Mouse (Mus musculus): ENCODE measurements around the gene Scfd2. TPM values are rescaled to one million over a fixed set of nuclear protein-coding genes. Genes with fewer than 3 reads are reported as not detected.
A peak's percentile ranks its signal among the peaks of the same experiment; 100 is the strongest.

Gene Scfd2
- polyA plus RNA-seq, 1 experiment from 2014 or later: 15.2 TPM

DNA sequence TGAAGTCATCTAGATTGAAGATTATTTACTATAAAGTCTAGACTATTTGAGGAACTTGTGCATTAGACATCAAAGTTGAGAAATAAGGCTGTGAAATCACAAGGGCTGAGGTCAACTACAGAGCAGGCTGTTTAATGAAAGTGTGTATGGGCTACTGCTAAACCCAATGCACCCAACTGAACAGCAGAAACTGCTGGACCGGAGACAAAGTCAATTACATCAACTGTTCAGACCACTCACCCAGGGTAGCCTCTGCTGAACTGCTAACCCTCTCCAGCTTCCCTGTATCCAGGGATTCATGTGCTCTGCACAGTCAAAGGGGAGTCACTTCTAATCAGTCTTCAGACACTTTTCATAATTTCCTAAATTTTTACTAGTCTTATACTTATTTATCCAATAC lies 292.2 kb downstream of the Scfd2 start:
- Histone ChIP-seq H3K27ac (replicated peaks) (no peak overlapping the region), H3K36me3 (ENCODE audit: control insufficient read depth, insufficient read depth, low read length) (no peaks in the 10 kb centered on the region), H3K9me3 (ENCODE audit: control insufficient read depth, low read length) (no peaks in the 10 kb centered on the region), H3K27me3 (ENCODE audit: control insufficient read depth, insufficient read depth, low read length) (no peaks in the 10 kb centered on the region), H3K4me2 (replicated peaks; ENCODE audit: low read depth) (no peak overlapping the region), H3K4me1 (replicated peaks; ENCODE audit: control insufficient read depth, insufficient read depth) (0 out of 2 replicates have a peak, but pooled peaks cover 7% of the 10 kb centered on the region), H3K4me3 (ENCODE audit: low read depth, low read length) (no peak overlapping the region), H3K9ac (ENCODE audit: low read length) (no peak overlapping the region)
- WGBS: 86% methylated on average over 1 of the region's 1 CpGs
- ATAC-seq (ENCODE audit: low FRiP score, low TSS enrichment): no peak
- TF ChIP-seq CTCF (IDR thresholded peaks at IDR 0.05; ENCODE audit: low read depth) (no peak), EP300 (optimal IDR thresholded peaks at IDR 0.05) (no peak)
- no peak for DNase-seq (ENCODE audit: low spot score)

DNA sequence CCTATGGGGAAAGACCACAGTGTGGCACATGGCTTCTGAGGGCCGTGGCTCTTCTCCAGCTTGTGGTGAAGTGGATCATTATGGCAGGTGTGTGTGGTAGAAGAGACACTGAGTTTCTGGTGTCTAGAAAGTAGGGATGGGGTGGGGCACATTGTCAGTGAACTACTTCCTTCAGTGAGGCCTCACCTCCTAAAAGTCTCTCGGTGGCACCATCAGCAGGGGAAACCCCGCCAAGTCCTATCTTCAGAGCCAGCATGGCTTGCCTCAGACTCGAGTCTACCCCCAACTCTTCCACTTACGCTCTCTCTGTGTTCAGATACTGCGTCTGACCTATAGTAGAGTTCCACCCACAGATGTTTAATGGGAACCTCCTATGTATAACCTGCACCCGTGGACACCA lies 297.8 kb downstream of the Scfd2 start:
- Histone ChIP-seq H3K4me2 (replicated peaks; ENCODE audit: low read depth) (no peak overlapping the region), H3K27me3 (ENCODE audit: control insufficient read depth, insufficient read depth, low read length) (no peaks in the 10 kb centered on the region), H3K9me3 (ENCODE audit: control insufficient read depth, low read length) (no peaks in the 10 kb centered on the region), H3K4me3 (ENCODE audit: low read depth, low read length) (no peak overlapping the region), H3K36me3 (ENCODE audit: control insufficient read depth, insufficient read depth, low read length) (no peaks in the 10 kb centered on the region), H3K27ac (replicated peaks) (no peak overlapping the region), H3K9ac (ENCODE audit: low read length) (no peak overlapping the region), H3K4me1 (replicated peaks; ENCODE audit: control insufficient read depth, insufficient read depth) (no peaks in the 10 kb centered on the region)
- DNase-seq (ENCODE audit: low spot score) (no peak), ATAC-seq (ENCODE audit: low FRiP score, low TSS enrichment) (no peak)
- TF ChIP-seq CTCF (IDR thresholded peaks at IDR 0.05; ENCODE audit: low read depth) (no peak), EP300 (optimal IDR thresholded peaks at IDR 0.05) (no peak)
- WGBS: 77% methylated on average over 7 of the region's 7 CpGs

DNA sequence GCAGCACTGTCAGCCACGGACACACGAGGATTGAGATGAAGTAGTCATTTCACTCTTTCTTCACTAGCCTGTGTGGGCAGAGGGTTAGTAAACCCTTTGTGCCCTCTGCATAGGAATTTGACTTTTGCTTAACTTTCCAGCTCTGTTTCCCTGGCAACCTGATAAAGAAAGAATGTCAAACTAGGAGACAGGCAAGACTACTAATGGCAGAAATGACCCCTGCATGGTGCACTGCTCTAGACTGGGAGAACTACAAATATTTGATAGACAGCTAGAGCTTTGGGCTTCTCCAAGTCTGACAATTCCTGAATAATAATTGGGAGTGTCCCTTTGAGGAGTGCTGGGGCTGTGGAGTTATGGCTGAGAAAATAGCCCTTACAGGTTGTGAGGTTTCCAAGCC lies 301.0 kb downstream of the Scfd2 start:
- ATAC-seq (ENCODE audit: low FRiP score, low TSS enrichment) (0 out of 2 replicates have a peak, but pooled peaks have one; percentile 21), DNase-seq (ENCODE audit: low spot score) (no peak)
- TF ChIP-seq CTCF (IDR thresholded peaks at IDR 0.05; ENCODE audit: low read depth): no peak
- TF ChIP-seq EP300 (optimal IDR thresholded peaks at IDR 0.05): no peak
- Histone ChIP-seq H3K9ac (ENCODE audit: low read length) (no peak overlapping the region), H3K27me3 (ENCODE audit: control insufficient read depth, insufficient read depth, low read length) (no peaks in the 10 kb centered on the region), H3K27ac (replicated peaks) (no peak overlapping the region), H3K36me3 (ENCODE audit: control insufficient read depth, insufficient read depth, low read length) (no peaks in the 10 kb centered on the region), H3K9me3 (ENCODE audit: control insufficient read depth, low read length) (no peaks in the 10 kb centered on the region), H3K4me2 (replicated peaks; ENCODE audit: low read depth) (no peak overlapping the region), H3K4me3 (ENCODE audit: low read depth, low read length) (no peak overlapping the region), H3K4me1 (replicated peaks; ENCODE audit: control insufficient read depth, insufficient read depth) (no peaks in the 10 kb centered on the region)
- WGBS: 33% methylated on average over 2 of the region's 2 CpGs

GRCm38 (mm10) chr5:74229775-74230413 lies 301.7 kb downstream of the Scfd2 start:
- DNase-seq (ENCODE audit: low spot score) (no peak), ATAC-seq (ENCODE audit: low FRiP score, low TSS enrichment) (no peak)
- no peak overlapping the region for H3K27ac ChIP-seq (replicated peaks)
- no peak overlapping the region for H3K4me2 ChIP-seq (replicated peaks; ENCODE audit: low read depth)
- no peak for TF ChIP-seq CTCF (IDR thresholded peaks at IDR 0.05; ENCODE audit: low read depth)
- no peak for TF ChIP-seq EP300 (optimal IDR thresholded peaks at IDR 0.05)
- no peaks in the 10 kb centered on the region for H3K4me1 ChIP-seq (replicated peaks; ENCODE audit: control insufficient read depth, insufficient read depth)
- H3K36me3 ChIP-seq (ENCODE audit: control insufficient read depth, insufficient read depth, low read length): no peaks in the 10 kb centered on the region
- no peaks in the 10 kb centered on the region for H3K27me3 ChIP-seq (ENCODE audit: control insufficient read depth, insufficient read depth, low read length)
- H3K9me3 ChIP-seq (ENCODE audit: control insufficient read depth, low read length): no peaks in the 10 kb centered on the region
- no peak overlapping the region for H3K9ac ChIP-seq (ENCODE audit: low read length)
- 60% methylated on average over 11 of the region's 11 CpGs for WGBS
- no peak overlapping the region for H3K4me3 ChIP-seq (ENCODE audit: low read depth, low read length)

DNA sequence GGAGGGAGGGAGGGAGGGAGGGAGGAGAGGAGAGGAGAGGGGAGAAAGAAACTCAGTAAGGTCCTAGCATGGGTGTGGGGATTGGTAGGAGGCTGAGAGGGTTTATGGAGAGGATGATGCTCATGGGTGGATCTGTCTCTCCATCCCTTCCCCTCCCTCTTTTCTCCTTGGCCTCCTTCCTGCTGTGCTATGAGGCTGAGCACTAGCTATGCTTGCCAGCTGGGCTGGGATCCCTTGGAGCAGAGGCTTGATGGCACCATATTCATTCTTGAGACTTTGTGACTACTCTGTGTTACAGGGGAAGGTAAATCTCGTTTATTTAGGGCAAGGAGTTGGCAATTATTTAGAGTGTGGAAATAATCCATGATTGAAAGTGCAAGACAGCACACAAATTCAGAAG lies 302.6 kb downstream of the Scfd2 start:
- no peak overlapping the region for H3K27ac ChIP-seq (replicated peaks)
- no peak overlapping the region for H3K9ac ChIP-seq (ENCODE audit: low read length)
- 45% methylated on average over 1 of the region's 1 CpGs for WGBS
- TF ChIP-seq EP300 (optimal IDR thresholded peaks at IDR 0.05): no peak
- no peak for TF ChIP-seq CTCF (IDR thresholded peaks at IDR 0.05; ENCODE audit: low read depth)
- H3K36me3 ChIP-seq (ENCODE audit: control insufficient read depth, insufficient read depth, low read length): no peaks in the 10 kb centered on the region
- no peaks in the 10 kb centered on the region for H3K27me3 ChIP-seq (ENCODE audit: control insufficient read depth, insufficient read depth, low read length)
- H3K4me3 ChIP-seq (ENCODE audit: low read depth, low read length): no peak overlapping the region
- no peak; the same call in 1 of the 2 replicates for ATAC-seq (ENCODE audit: low FRiP score, low TSS enrichment)
- H3K9me3 ChIP-seq (ENCODE audit: control insufficient read depth, low read length): no peaks in the 10 kb centered on the region
- H3K4me1 ChIP-seq (replicated peaks; ENCODE audit: control insufficient read depth, insufficient read depth): no peaks in the 10 kb centered on the region
- DNase-seq (ENCODE audit: low spot score): no peak
- no peak overlapping the region for H3K4me2 ChIP-seq (replicated peaks; ENCODE audit: low read depth)

GRCm38 (mm10) chr5:74227352-74227751 lies 304.2 kb downstream of the Scfd2 start:
- Histone ChIP-seq H3K36me3 (ENCODE audit: control insufficient read depth, insufficient read depth, low read length) (no peaks in the 10 kb centered on the region), H3K9ac (ENCODE audit: low read length) (no peak overlapping the region), H3K27me3 (ENCODE audit: control insufficient read depth, insufficient read depth, low read length) (no peaks in the 10 kb centered on the region), H3K27ac (replicated peaks) (no peak overlapping the region), H3K4me1 (replicated peaks; ENCODE audit: control insufficient read depth, insufficient read depth) (no peaks in the 10 kb centered on the region; the same call in 1 of the 2 replicates), H3K4me3 (ENCODE audit: low read depth, low read length) (no peak overlapping the region), H3K9me3 (ENCODE audit: control insufficient read depth, low read length) (no peaks in the 10 kb centered on the region), H3K4me2 (replicated peaks; ENCODE audit: low read depth) (no peak overlapping the region)
- TF ChIP-seq CTCF (IDR thresholded peaks at IDR 0.05; ENCODE audit: low read depth): no peak
- TF ChIP-seq EP300 (optimal IDR thresholded peaks at IDR 0.05): no peak
- 94% methylated on average over 6 of the region's 6 CpGs for WGBS
- ATAC-seq (ENCODE audit: low FRiP score, low TSS enrichment): no peak
- DNase-seq (ENCODE audit: low spot score): no peak

All from stomach, postnatal 0 days (tissue).